Mouse (Mus musculus) kidney, postnatal 25 days (tissue): ENCODE measurements around the gene Tmem245.

Experiments
- DNase-seq, 2 experiments: peaks; one replicate each; pipeline ENCODE4 v3.0.0; 2021; ENCODE audit warnings: mixed read lengths in 2 of 2

Gene Tmem245

GRCm38 (mm10) chr4:56864417-56865001 lies 82.7 kb downstream of the Tmem245 start:
- peak; percentile 39 to 59 for DNase-seq

DNA sequence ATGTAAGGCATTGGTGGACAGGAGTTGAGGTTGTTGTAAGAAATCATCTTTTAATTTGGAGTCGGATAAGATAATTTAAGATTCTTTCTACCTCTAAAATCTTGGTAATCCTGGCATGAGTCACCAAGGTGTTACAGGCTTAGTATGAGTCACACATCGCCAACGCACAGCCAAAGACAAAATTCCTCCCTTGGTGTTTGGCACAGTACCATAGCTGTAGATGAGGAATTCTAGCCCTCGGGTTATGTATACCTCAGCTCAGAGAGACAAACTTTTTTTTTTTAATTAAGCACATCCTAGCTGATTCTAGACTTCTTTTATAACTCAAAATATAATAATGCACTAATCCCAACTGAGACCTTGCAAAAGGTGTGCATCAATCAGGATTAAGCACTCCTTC lies 83.2 kb downstream of the Tmem245 start:
- peak in 1 of 2 experiments; percentile 13 for DNase-seq

DNA sequence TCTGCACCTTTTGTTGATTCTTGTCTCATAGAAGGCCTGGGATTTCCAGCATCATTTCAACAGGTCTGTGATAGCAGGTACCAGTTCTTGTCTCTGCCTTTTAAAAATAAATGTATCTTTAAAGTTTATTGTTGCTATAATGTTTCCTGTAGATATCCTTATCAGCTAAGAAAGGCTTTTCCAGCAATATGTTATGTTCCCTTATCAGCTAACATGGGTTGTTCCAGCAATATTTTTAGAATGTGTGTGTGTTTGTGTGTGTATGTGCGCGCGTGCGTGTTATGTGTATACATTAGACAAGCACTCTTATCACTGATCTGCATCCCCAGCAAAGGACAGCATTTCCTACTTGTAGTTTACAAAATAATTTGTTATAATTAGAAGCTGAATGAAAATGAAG lies 85.7 kb downstream of the Tmem245 start:
- DNase-seq: no peak

DNA sequence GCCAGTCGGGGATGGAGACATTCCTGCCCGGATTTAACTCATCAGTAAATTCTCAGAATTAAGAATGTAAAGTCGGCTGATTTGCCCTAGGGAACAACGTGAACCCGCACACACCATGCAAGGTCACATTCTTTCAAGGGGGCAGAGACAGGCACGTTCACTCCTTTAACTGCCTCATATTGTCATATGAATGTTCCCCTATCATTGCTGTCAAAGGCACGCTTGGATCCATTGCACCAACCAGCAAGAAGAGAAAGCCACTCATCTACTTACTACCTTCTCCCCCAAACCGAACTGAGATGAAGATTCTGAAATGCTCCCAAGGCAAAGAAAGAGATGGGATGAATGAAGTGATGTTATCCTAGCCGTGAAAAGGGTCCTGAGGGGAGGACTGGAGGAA lies 88.5 kb downstream of the Tmem245 start:
- no peak for DNase-seq

DNA sequence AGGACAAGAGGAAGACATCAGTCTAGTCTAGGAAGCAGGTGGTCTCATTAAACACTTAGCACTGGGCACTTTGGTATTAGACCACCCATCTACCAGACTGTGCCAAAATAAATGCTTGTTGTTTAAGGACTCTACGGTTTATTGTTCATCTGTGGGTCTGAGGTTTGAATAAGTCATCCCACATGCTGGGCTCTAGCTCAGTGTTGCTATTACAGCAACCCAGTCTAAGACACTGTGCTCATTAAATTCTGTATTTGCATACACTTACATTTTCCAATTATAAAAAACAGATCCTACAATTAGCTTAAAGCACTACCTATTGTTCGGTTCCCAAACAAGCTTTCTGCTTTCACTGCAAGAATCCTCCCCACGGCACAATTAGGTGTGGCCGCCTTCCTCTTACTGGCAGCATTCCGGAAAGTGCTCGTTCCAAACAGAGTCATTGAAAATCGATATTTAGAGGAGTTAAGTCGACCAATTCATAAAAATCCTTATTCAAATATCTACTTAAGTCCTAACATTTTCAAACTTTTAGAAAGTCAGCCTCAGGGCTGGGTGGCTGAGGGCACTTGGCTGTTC lies 90.8 kb downstream of the Tmem245 start:
- DNase-seq: no peak

DNA sequence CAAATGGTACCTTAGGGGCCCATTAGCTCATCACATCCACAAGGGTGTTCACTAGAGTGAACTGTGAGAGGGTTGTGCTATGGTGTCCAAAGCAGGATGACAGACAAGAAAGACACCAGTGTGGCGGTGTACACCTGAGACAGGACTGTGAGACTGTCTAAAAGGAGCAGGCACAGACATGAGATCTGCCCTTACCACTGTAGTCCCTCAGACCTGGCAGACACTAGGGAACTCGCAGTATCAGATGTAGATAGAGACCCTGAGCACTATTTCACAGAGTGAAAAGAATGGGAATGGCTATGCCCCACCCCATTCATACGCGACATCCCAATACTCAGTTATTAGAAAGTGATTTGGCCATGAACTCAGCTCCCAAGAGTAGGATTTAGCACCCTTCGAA lies 91.3 kb downstream of the Tmem245 start:
- no peak for DNase-seq

GRCm38 (mm10) chr4:56850724-56851123 lies 96.5 kb downstream of the Tmem245 start:
- DNase-seq: peak; percentile 16 to 63

GRCm38 (mm10) chr4:56848044-56848443 lies 99.2 kb downstream of the Tmem245 start:
- no peak for DNase-seq

DNA sequence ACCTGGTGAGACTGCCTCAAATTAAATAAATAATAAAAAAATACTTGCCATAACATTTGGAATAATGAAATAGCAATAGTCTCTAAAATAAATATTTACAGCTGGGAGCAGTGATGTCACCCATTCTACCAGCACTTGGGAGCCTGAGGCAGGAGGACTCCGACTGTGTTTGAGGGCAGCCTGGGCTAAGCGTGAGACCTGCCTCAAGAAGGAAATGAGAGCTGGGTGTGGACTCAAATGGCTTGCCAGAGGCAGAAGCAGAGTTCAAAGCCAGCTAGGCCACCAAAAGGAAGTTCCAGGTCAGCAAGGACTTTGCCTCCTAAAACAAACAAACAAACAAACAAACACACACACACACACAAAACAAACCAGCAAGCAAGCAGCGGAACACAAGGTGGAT lies 99.8 kb downstream of the Tmem245 start:
- DNase-seq: no peak

DNA sequence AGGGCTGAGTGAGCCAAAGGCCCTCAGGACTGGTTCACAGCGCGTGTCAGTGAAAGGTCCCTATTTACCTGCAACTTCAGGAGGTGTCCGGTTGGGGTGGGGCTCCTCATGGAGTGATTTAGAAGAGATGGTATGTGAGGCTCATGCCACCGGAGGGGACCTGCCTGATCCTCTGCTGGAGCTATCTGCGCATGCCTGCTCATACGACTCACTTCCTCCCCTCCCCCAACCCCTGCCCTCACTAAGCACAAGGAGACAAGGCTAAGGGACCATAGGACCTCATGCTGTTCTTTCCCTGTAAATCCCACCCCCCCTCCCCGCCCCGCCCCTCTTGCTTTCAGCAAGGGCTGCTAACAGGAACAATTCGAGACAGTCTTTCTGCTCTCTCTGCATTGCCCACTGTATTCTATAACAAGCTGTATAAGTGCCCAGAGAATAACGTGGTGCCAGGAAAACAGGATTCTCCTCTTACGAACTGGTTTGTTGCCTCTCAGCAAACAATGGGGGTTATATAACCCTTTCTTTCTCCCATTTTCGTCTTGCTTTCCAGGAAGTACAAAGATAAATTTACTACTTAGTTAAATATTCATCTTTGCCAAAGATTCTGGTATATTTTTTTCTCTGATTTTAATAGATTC lies 101.2 kb downstream of the Tmem245 start:
- no peak for DNase-seq

- no peak for DNase-seq
Measured at GRCm38 (mm10) chr4:56844911-56845310, 102.3 kb downstream of the Tmem245 start.

GRCm38 (mm10) chr4:56843963-56844362 lies 103.3 kb downstream of the Tmem245 start:
- DNase-seq: no peak

DNA sequence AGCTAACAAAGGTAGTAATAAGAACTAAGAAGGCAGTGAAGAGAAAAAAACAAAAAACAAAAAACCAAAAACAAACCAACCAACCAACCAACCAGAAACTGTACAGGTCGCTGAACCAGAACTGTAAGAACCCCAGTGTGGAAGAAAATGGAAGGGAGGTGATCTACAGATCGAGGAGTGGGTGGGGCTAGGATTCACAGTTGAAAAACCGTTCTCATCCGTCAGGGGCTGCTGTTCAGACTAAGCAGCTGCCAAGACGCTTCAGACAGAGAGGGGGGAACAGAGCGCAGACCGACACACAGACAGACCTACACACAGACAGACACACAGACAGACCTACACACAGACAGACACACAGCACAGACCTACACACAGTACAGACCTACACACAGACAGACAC lies 104.7 kb downstream of the Tmem245 start:
- DNase-seq: no peak

- DNase-seq: no peak
Measured at GRCm38 (mm10) chr4:56840297-56840696, 106.9 kb downstream of the Tmem245 start.

DNA sequence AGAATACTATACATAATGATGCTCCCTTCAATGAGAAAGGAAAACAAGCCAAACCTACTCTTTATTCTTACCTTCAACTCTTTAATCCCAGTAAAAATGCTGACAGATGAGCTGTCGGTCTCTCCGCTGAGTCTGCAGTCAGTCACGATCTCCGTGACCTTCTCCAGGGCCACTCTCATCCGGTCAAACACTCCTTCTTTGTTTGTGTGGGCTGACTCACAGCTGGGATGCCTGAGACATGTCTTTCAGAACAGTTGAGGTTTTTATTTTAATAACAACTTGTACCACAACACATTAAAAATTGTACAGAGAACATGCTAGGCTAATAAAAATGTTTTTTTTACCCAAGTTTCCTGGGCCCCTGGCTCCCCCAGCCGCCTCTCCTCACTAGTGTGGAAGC lies 109.6 kb downstream of the Tmem245 start:
- DNase-seq: no peak

- DNase-seq: peak; percentile 16 to 66
Measured at GRCm38 (mm10) chr4:56831998-56832397, 115.2 kb downstream of the Tmem245 start.

DNA sequence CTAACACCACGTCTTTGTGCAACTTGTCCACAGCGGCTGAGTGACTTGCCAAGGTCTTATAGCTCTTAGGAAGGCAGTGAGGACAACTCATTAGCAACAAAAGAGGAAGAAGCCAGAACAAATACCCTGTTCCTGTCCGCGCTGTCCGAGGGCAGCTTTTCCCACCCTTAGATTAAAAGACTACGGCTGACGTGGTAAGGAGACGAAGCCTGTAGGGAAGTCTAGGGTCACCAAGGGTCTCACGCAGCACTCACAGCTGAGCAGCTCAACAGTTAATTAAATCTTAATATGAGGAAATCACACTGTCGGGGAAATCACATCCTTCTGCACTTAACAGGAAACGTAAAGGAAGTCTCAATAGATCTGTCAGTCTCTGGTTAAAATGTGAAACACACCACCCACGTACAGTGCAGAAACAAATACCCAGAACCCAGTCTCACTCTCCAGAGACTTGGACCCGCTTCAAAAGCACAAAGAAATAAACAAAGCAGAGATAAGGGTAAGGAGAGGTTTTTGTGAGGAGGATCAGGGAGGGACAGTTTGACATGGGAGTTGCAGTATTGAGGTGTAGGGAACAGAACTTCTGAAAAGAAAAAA lies 116.1 kb downstream of the Tmem245 start:
- no peak for DNase-seq

DNA sequence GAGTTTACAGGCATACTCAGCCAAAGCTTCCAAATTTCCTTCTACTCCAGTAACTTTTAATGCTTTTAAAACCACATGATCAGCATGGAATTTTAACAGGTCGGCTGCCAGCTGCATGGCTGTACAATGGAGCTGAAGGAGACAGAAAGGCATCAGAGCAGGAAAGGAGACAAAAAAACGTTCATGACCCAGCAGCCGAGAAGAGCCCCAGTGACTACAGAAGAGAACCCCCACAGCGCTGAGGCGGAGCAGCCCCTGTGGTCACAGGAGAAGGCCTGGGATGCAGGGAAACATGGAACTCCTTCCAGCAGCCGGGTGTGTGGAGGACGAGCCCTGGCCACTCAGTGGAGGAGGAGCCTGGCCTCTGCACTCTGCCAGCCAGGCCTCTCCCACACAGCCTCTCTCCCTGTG lies 117.7 kb downstream of the Tmem245 start:
- DNase-seq: peak; percentile 34 to 64

DNA sequence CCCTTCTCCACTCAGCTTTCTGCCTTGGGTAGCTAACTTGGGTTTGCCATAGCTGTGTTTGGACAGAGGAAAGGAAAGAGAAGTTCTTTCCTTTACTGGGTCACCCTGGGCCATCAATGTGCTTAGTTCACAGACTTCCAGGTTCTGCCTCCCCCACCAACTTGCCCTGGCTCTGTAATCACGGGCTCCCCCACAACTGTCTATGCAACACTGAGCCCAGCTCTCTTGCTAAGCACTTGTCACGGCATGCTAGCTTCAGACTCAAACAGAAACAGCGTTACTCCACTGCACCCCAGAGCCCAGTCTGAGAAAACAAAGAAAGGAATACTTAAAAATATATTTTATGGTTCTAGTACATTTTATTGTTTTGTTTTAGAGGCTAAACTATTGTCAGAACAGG lies 118.3 kb downstream of the Tmem245 start:
- DNase-seq: no peak

DNA sequence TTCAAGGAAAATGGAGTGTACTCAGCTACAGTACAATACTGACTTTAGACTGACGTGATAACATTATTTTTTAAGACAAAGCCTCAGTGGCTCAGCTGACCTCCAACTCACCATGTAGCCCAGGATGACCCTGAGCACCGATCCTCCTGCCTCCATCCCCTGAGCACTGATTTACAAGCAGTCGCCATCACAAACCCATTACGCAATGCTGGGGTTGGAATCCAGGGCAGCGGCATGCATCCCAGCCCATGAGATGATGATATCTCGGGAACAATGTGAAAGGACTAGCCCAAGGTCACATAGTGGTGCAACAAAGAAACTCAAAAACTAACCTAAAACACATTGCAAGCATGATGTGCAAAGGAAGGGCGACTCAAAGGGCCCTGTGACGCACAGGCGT lies 123.0 kb downstream of the Tmem245 start:
- DNase-seq: peak in 1 of 2 experiments; percentile 23

- no peak for DNase-seq
Measured at GRCm38 (mm10) chr4:56820017-56820550, 127.2 kb downstream of the Tmem245 start.
